23 mouse cellular contexts compared by ENCODE assay signal in genomic region chr5:32092281-32092680, GRCm38 (mm10).
"Had no signal": no experiment of that assay in that cellular context is flagged by ENCODE, and none has a peak within 500 bp of the region (broad histone marks: within the 10 kb centered on the region; RNA-seq: fewer than 3 reads in every experiment).

No protein-coding gene starts in this region.

- H3K9me3 ChIP-seq: limb, embryonic 12.5 days; limb, embryonic 15.5 days; lung, embryonic 15.5 days; megakaryocyte, embryonic 14.5 days; midbrain, embryonic 10.5 days; midbrain, embryonic 13.5 days; neural tube, embryonic 13.5 days; stomach, embryonic 15.5 days had no signal

- DNase-seq: left cerebral cortex, postnatal 4 days; lung, adult 18-20 months; lung, postnatal 10 days; lung, postnatal 36 days; retina, postnatal 1 day; right cerebral cortex, postnatal 25 days; spleen, adult 18-20 months; thymus, adult 2 months; thymus, postnatal 14 days; thymus, postnatal 4 days had no signal

- H3K27me3 ChIP-seq: limb, embryonic 12.5 days; limb, embryonic 15.5 days; lung, embryonic 15.5 days; midbrain, embryonic 13.5 days; neural tube, embryonic 13.5 days; stomach, embryonic 15.5 days had no signal

- H3K27ac ChIP-seq: kidney, postnatal 0 days; limb, embryonic 12.5 days; limb, embryonic 15.5 days; liver, embryonic 14.5 days; lung, embryonic 15.5 days; midbrain, embryonic 10.5 days; midbrain, embryonic 13.5 days; neural tube, embryonic 13.5 days; stomach, embryonic 15.5 days had no signal

- H3K4me2 ChIP-seq: limb, embryonic 12.5 days; limb, embryonic 15.5 days; lung, embryonic 15.5 days; midbrain, embryonic 13.5 days; neural tube, embryonic 13.5 days; stomach, embryonic 15.5 days had no signal

- ATAC-seq: intestine, embryonic 16.5 days; midbrain, embryonic 13.5 days; midbrain, embryonic 16.5 days had no signal

- H3K36me3 ChIP-seq: limb, embryonic 12.5 days; limb, embryonic 15.5 days; lung, embryonic 15.5 days; midbrain, embryonic 10.5 days; midbrain, embryonic 13.5 days; neural tube, embryonic 13.5 days; stomach, embryonic 15.5 days had no signal

- H3K4me3 ChIP-seq: limb, embryonic 12.5 days; limb, embryonic 15.5 days; lung, embryonic 15.5 days; megakaryocyte, embryonic 14.5 days; midbrain, embryonic 10.5 days; midbrain, embryonic 13.5 days; myocyte; neural tube, embryonic 13.5 days; stomach, embryonic 15.5 days had no signal

- H3K4me1 ChIP-seq: lung, embryonic 15.5 days; midbrain, embryonic 10.5 days; midbrain, embryonic 13.5 days; neural tube, embryonic 13.5 days; stomach, embryonic 15.5 days had no signal

- H3K9ac ChIP-seq: limb, embryonic 12.5 days; limb, embryonic 15.5 days; liver, embryonic 14.5 days; lung, embryonic 15.5 days; midbrain, embryonic 13.5 days; neural tube, embryonic 13.5 days; stomach, embryonic 15.5 days had no signal
